Mouse (Mus musculus) splenic B cell, adult 2 months (primary cell): ENCODE data around the gene Dhps.
"Not testable (repeated sequence)": the region's sequence is repeated elsewhere in the genome, so short reads cannot be mapped to it uniquely, and the experiment has no call there.

Experiments
- DNase-seq: peaks from one replicate; pipeline ENCODE4 v3.0.0-alpha.2; 2011; ENCODE audit warnings: low read depth, low spot score
- H3K27me3 ChIP-seq: 2 replicates; pipeline ENCODE4 v1.6.1; 2012; ENCODE audit warnings: mild to moderate bottlenecking, low read length, moderate library complexity, mixed read lengths; ENCODE audit not compliant: control insufficient read depth, poor library complexity, insufficient read depth, severe bottlenecking
- H3K36me3 ChIP-seq: 2 replicates; pipeline ENCODE4 v1.6.1; 2012; ENCODE audit warnings: mild to moderate bottlenecking, low read length, moderate library complexity, mixed read lengths; ENCODE audit not compliant: control insufficient read depth, poor library complexity, insufficient read depth, severe bottlenecking

Gene Dhps

GRCm38 (mm10) chr8:85074617-85075016 lies 3.1 kb downstream of the Dhps start:
- H3K27me3 ChIP-seq, result no peaks in the 10 kb centered on the region
- peaks cover 8% of the 10 kb centered on the region for H3K36me3 ChIP-seq
- no peak for DNase-seq

GRCm38 (mm10) chr8:85076001-85076400 lies 4.4 kb downstream of the Dhps start:
- H3K27me3 ChIP-seq, result no peaks in the 10 kb centered on the region
- DNase-seq, result no peak
- H3K36me3 ChIP-seq, result peaks cover 8% of the 10 kb centered on the region

GRCm38 (mm10) chr8:85076993-85077392 lies 5.4 kb downstream of the Dhps start:
- peak; percentile 90 for DNase-seq
- peaks cover 8% of the 10 kb centered on the region for H3K36me3 ChIP-seq
- H3K27me3 ChIP-seq, result no peaks in the 10 kb centered on the region

- Histone ChIP-seq H3K36me3 (no peaks in the 10 kb centered on the region; the same call in 1 of the 2 replicates), H3K27me3 (no peaks in the 10 kb centered on the region)
- DNase-seq, result no peak
Measured at GRCm38 (mm10) chr8:85080214-85080531, 8.6 kb downstream of the Dhps start.

GRCm38 (mm10) chr8:85080532-85081215 lies 9.1 kb downstream of the Dhps start, which contains the start of gene Wdr83os:
TSS of gene Wdr83os (plus strand) at chr8:85080740.
- H3K36me3 ChIP-seq, result no peaks in the 10 kb centered on the region; the same call in 1 of the 2 replicates
- peak; percentile 77 for DNase-seq

GRCm38 (mm10) chr8:85081216-85081555 lies 9.6 kb downstream of the Dhps start, which contains the start of gene Wdr83:
TSS of gene Wdr83 (minus strand) at chr8:85081306.
- DNase-seq, result peak; percentile 82
- H3K27me3 ChIP-seq, result no peaks in the 10 kb centered on the region
- H3K36me3 ChIP-seq, result no peaks in the 10 kb centered on the region; the same call in 1 of the 2 replicates

More at GRCm38 (mm10) chr8:85080532-85081215, 9.1 kb downstream of the Dhps start, which contains the start of gene Wdr83os:
- no peaks in the 10 kb centered on the region for H3K27me3 ChIP-seq

- not testable (repeated sequence) for H3K36me3 ChIP-seq, H3K27me3 ChIP-seq
- peak; percentile 39 for DNase-seq
Measured at GRCm38 (mm10) chr8:85082169-85082568, 10.6 kb downstream of the Dhps start.

GRCm38 (mm10) chr8:85083108-85083813 lies 11.7 kb downstream of the Dhps start, which contains the start of gene Man2b1:
TSS of gene Man2b1 (plus strand) at chr8:85083270.
- H3K27me3 ChIP-seq, result no peaks in the 10 kb centered on the region
- peak; percentile 89 for DNase-seq
- H3K36me3 ChIP-seq, result peaks cover 2% of the 10 kb centered on the region

- H3K36me3 ChIP-seq, result peaks cover 2% of the 10 kb centered on the region
- DNase-seq, result peak; percentile 72
- no peaks in the 10 kb centered on the region for H3K27me3 ChIP-seq
Measured at GRCm38 (mm10) chr8:85084633-85085032, 13.1 kb downstream of the Dhps start.

- DNase-seq, result peak; percentile 68
- Histone ChIP-seq H3K27me3 (no peaks in the 10 kb centered on the region), H3K36me3 (peaks cover 3% of the 10 kb centered on the region)
Measured at GRCm38 (mm10) chr8:85086238-85086637, 14.7 kb downstream of the Dhps start.

GRCm38 (mm10) chr8:85088771-85089170 lies 17.2 kb downstream of the Dhps start:
- Histone ChIP-seq H3K27me3 (no peaks in the 10 kb centered on the region), H3K36me3 (peaks cover 7% of the 10 kb centered on the region)
- DNase-seq, result no peak

GRCm38 (mm10) chr8:85090856-85091255 lies 19.3 kb downstream of the Dhps start:
- no peaks in the 10 kb centered on the region for H3K27me3 ChIP-seq
- no peak for DNase-seq
- peaks cover 11% of the 10 kb centered on the region for H3K36me3 ChIP-seq

GRCm38 (mm10) chr8:85091526-85092090 lies 20.1 kb downstream of the Dhps start:
- no peak for DNase-seq
- no peaks in the 10 kb centered on the region for H3K27me3 ChIP-seq
- peaks cover 11% of the 10 kb centered on the region for H3K36me3 ChIP-seq

- no peak for DNase-seq
- peaks cover 10% of the 10 kb centered on the region for H3K36me3 ChIP-seq
- H3K27me3 ChIP-seq, result no peaks in the 10 kb centered on the region
Measured at GRCm38 (mm10) chr8:85095051-85095450, 23.5 kb downstream of the Dhps start.

- Histone ChIP-seq H3K36me3 (peaks cover 10% of the 10 kb centered on the region), H3K27me3 (no peaks in the 10 kb centered on the region)
- DNase-seq, result no peak
Measured at GRCm38 (mm10) chr8:85095566-85095965, 24.0 kb downstream of the Dhps start.
